Mouse (Mus musculus) embryonic facial prominence, embryonic 11.5 days (tissue): ENCODE data around the gene Trim69. TPM values are rescaled to one million over a fixed set of nuclear protein-coding genes. Genes with fewer than 3 reads are reported as not detected.

Experiments used
- ATAC-seq: fragments of 200-750 bp; cut with Nextera tagmentation; replicated peaks from 2 replicates; pipeline ENCODE4 v1.8.0; 2017; ENCODE audit warnings: low read depth; ENCODE audit not compliant: insufficient number of reproducible peaks, low FRiP score, low TSS enrichment
- DNase-seq: peaks from one replicate; pipeline ENCODE4 v3.0.0-alpha.2; 2015; ENCODE audit warnings: low spot score
- H3K27ac ChIP-seq: fragments of 300-500 bp; sonication (generic); replicated peaks from 2 replicates; pipeline ENCODE4 v1.5.1; 2014; ENCODE audit warnings: mild to moderate bottlenecking, low read depth, low read length, control low read depth
- H3K27me3 ChIP-seq: fragments of 300-500 bp; sonication (generic); 2 replicates; pipeline ENCODE4 v1.6.1; 2014; ENCODE audit warnings: mild to moderate bottlenecking, low read length, moderate library complexity, mixed read lengths; ENCODE audit not compliant: control insufficient read depth, insufficient read depth
- H3K36me3 ChIP-seq: fragments of 300-500 bp; sonication (generic); replicated peaks from 2 replicates; pipeline ENCODE4 v1.6.1; 2014; ENCODE audit warnings: low read depth, mild to moderate bottlenecking, low read length, moderate library complexity, mixed read lengths; ENCODE audit not compliant: control insufficient read depth, insufficient read depth
- H3K4me1 ChIP-seq: fragments of 300-500 bp; sonication (generic); 2 replicates; pipeline ENCODE4 v1.6.1; 2014; ENCODE audit warnings: low read length, mixed read lengths; ENCODE audit not compliant: control insufficient read depth, insufficient read depth
- H3K4me2 ChIP-seq: fragments of 300-500 bp; sonication (generic); 2 replicates; pipeline ENCODE4 v1.6.1; 2014; ENCODE audit warnings: low read depth, mild to moderate bottlenecking, control low read depth, low read length, moderate library complexity
- H3K4me3 ChIP-seq: fragments of 300-500 bp; sonication (generic); 2 replicates; pipeline ENCODE4 v1.5.1; 2014; ENCODE audit warnings: low read depth, low read length, control low read depth
- H3K9ac ChIP-seq: fragments of 300-500 bp; sonication (generic); replicated peaks from 2 replicates; pipeline ENCODE4 v1.6.1; 2014; ENCODE audit warnings: mild to moderate bottlenecking, control low read depth, low read length
- H3K9me3 ChIP-seq: fragments of 300-500 bp; sonication (generic); replicated peaks from 2 replicates; pipeline ENCODE4 v1.6.1; 2016; ENCODE audit warnings: mild to moderate bottlenecking, low read length, inconsistent platforms, mixed read lengths; ENCODE audit not compliant: control insufficient read depth
- WGBS: fragments of 180-500 bp; shearing (Covaris S2); extraction: QIAGEN DNeasy Blood & Tissue Kit; methylation state at CpG from one replicate; pipeline ENCODE4 v1.1.7; 2014; 5-methylcytosine and 5-hydroxymethylcytosine counted together
- polyA plus RNA-seq: library from polyadenylated mRNA; unstranded; fragments of >200 nt; fragmentation: Nextera tagmentation; extraction: Ambion mirVana; gene quantifications from 2 replicates; pipeline ENCODE4 v1.2.1, GENCODE M21; 2014

The Trim69 gene
- polyA plus RNA-seq, 1 experiment from 2014 or later = not detected

GRCm38 (mm10) chr2:122132618-122133017, 27.9 kb upstream of the Trim69 start:
- Histone ChIP-seq H3K36me3 (no peaks in the 10 kb centered on the region), H3K9ac (no peak overlapping the region), H3K27me3 (no peaks in the 10 kb centered on the region), H3K4me2 (no peak overlapping the region), H3K9me3 (no peaks in the 10 kb centered on the region), H3K4me1 (no peaks in the 10 kb centered on the region), H3K4me3 (no peak overlapping the region), H3K27ac (no peak overlapping the region)
- no peak for DNase-seq
- ATAC-seq = no peak
- WGBS = 82% methylated on average over 2 of the region's 2 CpGs

- 65% methylated on average over 5 of the region's 5 CpGs for WGBS
- H3K27me3 ChIP-seq = no peaks in the 10 kb centered on the region
- H3K27ac ChIP-seq = no peak overlapping the region
- H3K9ac ChIP-seq = no peak overlapping the region
- no peak for DNase-seq
- H3K4me2 ChIP-seq = no peak overlapping the region
- no peaks in the 10 kb centered on the region for H3K36me3 ChIP-seq
- no peak for ATAC-seq
- H3K9me3 ChIP-seq = no peaks in the 10 kb centered on the region
- no peak overlapping the region for H3K4me3 ChIP-seq
- H3K4me1 ChIP-seq = no peaks in the 10 kb centered on the region
Observed at GRCm38 (mm10) chr2:122137839-122138465, 22.5 kb upstream of the Trim69 start.

GRCm38 (mm10) chr2:122140815-122141214, 19.7 kb upstream of the Trim69 start:
- ATAC-seq = no peak
- no peaks in the 10 kb centered on the region for H3K36me3 ChIP-seq
- H3K9ac ChIP-seq = no peak overlapping the region
- H3K27me3 ChIP-seq = no peaks in the 10 kb centered on the region
- H3K4me1 ChIP-seq = no peaks in the 10 kb centered on the region
- H3K4me2 ChIP-seq = no peak overlapping the region
- H3K4me3 ChIP-seq = no peak overlapping the region
- no peaks in the 10 kb centered on the region for H3K9me3 ChIP-seq
- H3K27ac ChIP-seq = no peak overlapping the region
- DNase-seq = no peak
- 82% methylated on average over 2 of the region's 2 CpGs for WGBS

DNA sequence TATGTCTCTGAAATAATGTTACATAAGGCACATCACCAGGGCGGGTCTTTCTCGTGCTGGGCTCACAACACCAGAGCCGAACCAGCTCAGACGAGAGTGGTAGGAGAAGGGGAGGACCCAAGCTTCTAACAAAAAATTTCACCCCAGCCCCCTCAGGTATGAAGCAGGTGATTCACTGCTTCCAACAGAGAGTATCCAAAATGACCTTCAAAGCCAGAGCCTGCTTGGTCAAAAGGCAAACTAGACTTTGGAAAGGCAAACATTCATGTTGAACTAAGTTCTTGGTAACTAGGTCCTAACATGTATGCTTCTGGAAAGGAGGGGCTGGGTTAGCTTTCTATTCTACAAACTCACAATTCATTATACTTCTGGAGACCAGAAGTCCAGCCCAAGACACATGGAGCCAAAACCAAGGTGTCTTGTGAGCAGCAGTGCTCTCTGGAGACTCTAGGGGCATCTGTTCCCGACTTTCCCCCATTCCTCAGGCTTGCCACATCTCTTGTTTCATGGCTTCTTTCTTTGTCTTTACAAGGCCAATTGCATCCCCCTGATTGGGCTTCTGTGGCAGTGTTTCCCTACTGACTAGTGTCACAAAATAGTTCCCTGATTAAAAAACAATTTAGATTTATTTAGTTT, 19.1 kb upstream of the Trim69 start:
- Histone ChIP-seq H3K27ac (no peak overlapping the region), H3K9me3 (no peaks in the 10 kb centered on the region), H3K9ac (no peak overlapping the region), H3K36me3 (no peaks in the 10 kb centered on the region), H3K27me3 (no peaks in the 10 kb centered on the region), H3K4me2 (no peak overlapping the region), H3K4me1 (no peaks in the 10 kb centered on the region), H3K4me3 (no peak overlapping the region)
- ATAC-seq (no peak), DNase-seq (no peak)
- 74% methylated on average over 5 of the region's 5 CpGs for WGBS

DNA sequence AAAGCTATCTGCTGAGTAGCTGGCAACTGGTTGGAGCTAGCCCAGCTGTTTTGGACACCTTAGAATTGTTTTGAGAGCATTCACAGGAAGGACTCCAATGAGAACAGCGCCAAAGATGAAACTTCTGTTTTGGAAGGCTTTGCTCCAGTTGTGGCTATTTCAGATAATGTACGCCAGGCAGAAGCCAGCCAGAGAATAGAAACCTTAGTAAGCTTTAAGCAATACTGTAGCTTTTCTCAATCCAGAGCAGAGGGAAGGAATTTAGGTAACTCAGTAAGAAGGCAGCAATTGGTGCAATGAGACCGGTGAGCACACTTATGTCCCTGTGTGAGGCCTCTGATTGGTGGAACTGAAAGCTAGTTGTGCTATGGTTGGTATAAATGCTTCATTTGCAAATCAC, 17.4 kb upstream of the Trim69 start:
- no peak overlapping the region for H3K27ac ChIP-seq
- DNase-seq (no peak), ATAC-seq (no peak)
- no peaks in the 10 kb centered on the region for H3K9me3 ChIP-seq
- no peaks in the 10 kb centered on the region for H3K27me3 ChIP-seq
- WGBS = 94% methylated on average over 3 of the region's 3 CpGs
- no peaks in the 10 kb centered on the region for H3K36me3 ChIP-seq
- H3K9ac ChIP-seq = no peak overlapping the region
- H3K4me2 ChIP-seq = no peak overlapping the region
- H3K4me3 ChIP-seq = no peak overlapping the region
- H3K4me1 ChIP-seq = no peaks in the 10 kb centered on the region

GRCm38 (mm10) chr2:122145756-122146155, 14.7 kb upstream of the Trim69 start:
- Histone ChIP-seq H3K36me3 (no peaks in the 10 kb centered on the region), H3K4me2 (no peak overlapping the region), H3K9me3 (no peaks in the 10 kb centered on the region), H3K4me3 (no peak overlapping the region), H3K27me3 (no peaks in the 10 kb centered on the region), H3K9ac (no peak overlapping the region), H3K4me1 (no peaks in the 10 kb centered on the region), H3K27ac (no peak overlapping the region)
- DNase-seq (no peak), ATAC-seq (no peak)
- 63% methylated on average over 4 of the region's 4 CpGs for WGBS

DNA sequence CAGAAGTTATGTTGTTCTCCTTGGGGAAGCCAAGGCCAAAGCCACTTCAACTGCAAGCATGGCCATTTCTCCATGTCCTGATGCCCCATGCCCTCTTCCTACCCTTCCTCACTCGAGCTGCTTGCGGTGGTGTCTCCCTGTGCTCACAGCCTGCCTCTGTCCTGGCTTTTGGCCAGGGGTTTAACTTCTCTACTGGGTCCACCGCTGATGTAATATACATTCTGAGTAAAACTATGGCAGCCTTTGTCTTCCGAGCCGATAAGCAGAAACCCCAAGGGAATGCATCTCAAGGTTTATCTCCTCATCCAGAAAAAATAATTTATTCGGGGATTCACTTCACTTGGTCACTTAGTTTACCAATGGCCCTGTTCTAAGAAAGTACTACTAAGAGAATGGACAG, 13.8 kb upstream of the Trim69 start:
- Histone ChIP-seq H3K4me2 (no peak overlapping the region), H3K9me3 (no peaks in the 10 kb centered on the region), H3K27me3 (no peaks in the 10 kb centered on the region), H3K4me3 (no peak overlapping the region), H3K4me1 (no peaks in the 10 kb centered on the region), H3K27ac (no peak overlapping the region), H3K9ac (no peak overlapping the region), H3K36me3 (no peaks in the 10 kb centered on the region)
- ATAC-seq (no peak), DNase-seq (no peak)
- WGBS = 83% methylated on average over 6 of the region's 6 CpGs

- no peak within 1 kb of the TSS; the same call in 1 of the 2 replicates for H3K27ac ChIP-seq
- H3K27me3 ChIP-seq = no peaks in the 10 kb centered on the region
- peak within 1 kb of the TSS; percentile 69 for H3K4me2 ChIP-seq
- H3K4me1 ChIP-seq = no peaks in the 10 kb centered on the region
- DNase-seq (peak; percentile 97), ATAC-seq (peak; percentile 96)
- H3K4me3 ChIP-seq = peak within 1 kb of the TSS; percentile 53
- H3K9me3 ChIP-seq = no peaks in the 10 kb centered on the region
- under 1% methylated on average over 40 of the region's 40 CpGs for WGBS
- no peaks in the 10 kb centered on the region for H3K36me3 ChIP-seq
- H3K9ac ChIP-seq = peak within 1 kb of the TSS; percentile 75
Observed at GRCm38 (mm10) chr2:122147508-122148241, 12.8 kb upstream of the Trim69 start, which contains the start of gene B2m. TSS of gene B2m (plus strand) at chr2:122147686.
